ENCODE assay signal across 9 mouse cellular contexts in genomic region chr8:105605491-105606188, GRCm38 (mm10). TPM values are rescaled to one million over a fixed set of nuclear protein-coding genes. Genes with fewer than 3 reads are reported as not detected.
DNase-seq lines count a peak whose midpoint lies in the region; ATAC-seq lines count a peak whose summit lies in the region.
"Had no signal": no experiment of that assay in that cellular context is flagged by ENCODE, and none has a peak within 500 bp of the region (broad histone marks: within the 10 kb centered on the region; RNA-seq: fewer than 3 reads in every experiment).

No protein-coding gene starts in this region.

- no peaks in the 10 kb centered on the region for H3K36me3 ChIP-seq in forebrain, embryonic 10.5 days (replicated peaks)
- no peaks in the 10 kb centered on the region for H3K36me3 ChIP-seq in hindbrain, embryonic 16.5 days (ENCODE audit: control insufficient read depth, insufficient read depth, low read length)
- no peaks in the 10 kb centered on the region for H3K36me3 ChIP-seq in liver, embryonic 11.5 days (ENCODE audit: control insufficient read depth, insufficient read depth, low read length)

- H3K4me2 ChIP-seq in hindbrain, embryonic 16.5 days (ENCODE audit: low read length) = peak overlapping the region; percentile 69
- H3K4me2 ChIP-seq in liver, embryonic 11.5 days = peak overlapping the region; percentile 97

- peak overlapping the region; percentile 88 for H3K4me3 ChIP-seq in forebrain, embryonic 10.5 days
- H3K4me3 ChIP-seq in hindbrain, embryonic 16.5 days (ENCODE audit: low read length) = peak overlapping the region; percentile 85
- H3K4me3 ChIP-seq in liver, embryonic 11.5 days (ENCODE audit: low read depth, low read length) = peak overlapping the region; percentile 63

- peak overlapping the region; percentile 88 for H3K27ac ChIP-seq in forebrain, embryonic 10.5 days
- H3K27ac ChIP-seq in hindbrain, embryonic 16.5 days (ENCODE audit: low read depth, low read length) = peak overlapping the region; percentile 93
- H3K27ac ChIP-seq in liver, embryonic 11.5 days (ENCODE audit: low read depth, low read length) = peak overlapping the region; percentile 69

- peaks cover 38% of the 10 kb centered on the region for H3K4me1 ChIP-seq in forebrain, embryonic 10.5 days
- peaks cover 14% of the 10 kb centered on the region for H3K4me1 ChIP-seq in hindbrain, embryonic 16.5 days (ENCODE audit: control insufficient read depth, insufficient read depth, low read depth, low read length)
- peaks cover 38% of the 10 kb centered on the region for H3K4me1 ChIP-seq in liver, embryonic 11.5 days (replicated peaks; ENCODE audit: control insufficient read depth, insufficient read depth, low read length)

- WGBS in forebrain, embryonic 10.5 days = 2% methylated on average over 36 of the region's 39 CpGs
- 1% methylated on average over 26 of the region's 39 CpGs for WGBS in hindbrain, embryonic 16.5 days
- under 1% methylated on average over 39 of the region's 39 CpGs for WGBS in liver, embryonic 11.5 days

- ATAC-seq in hindbrain, embryonic 16.5 days = peak; percentile 19
- peak; percentile 32 for ATAC-seq in liver, embryonic 11.5 days (replicated peaks; ENCODE audit: low FRiP score)

- peak; percentile 49 to 59 for DNase-seq in layer of hippocampus, postnatal 10 days (ENCODE audit: low spot score in 2 of 2)
- no peak for DNase-seq in layer of hippocampus, adult 9-11 months
- DNase-seq in brain, adult 2 months (ENCODE audit: low read depth, low spot score) = peak; percentile 60
- no peak for DNase-seq in forebrain, embryonic 10.5 days (ENCODE audit: extremely low spot score, low spot score)
- peak; percentile 62 for DNase-seq in liver, embryonic 11.5 days (ENCODE audit: low spot score)
- DNase-seq in neural tube, embryonic 10.5 days (ENCODE audit: extremely low spot score, low spot score) = peak; percentile 69
- DNase-seq in thymus, postnatal 25 days = peak; percentile 73

- peak overlapping the region; percentile 96 for H3K9ac ChIP-seq in hindbrain, embryonic 16.5 days (ENCODE audit: low read depth, low read length)
- peak overlapping the region; percentile 74 for H3K9ac ChIP-seq in liver, embryonic 11.5 days (ENCODE audit: low read depth, low read length)

- no peaks in the 10 kb centered on the region for H3K9me3 ChIP-seq in forebrain, embryonic 10.5 days
- no peaks in the 10 kb centered on the region for H3K9me3 ChIP-seq in hindbrain, embryonic 16.5 days (ENCODE audit: control insufficient read depth, low read length)
- no peaks in the 10 kb centered on the region for H3K9me3 ChIP-seq in liver, embryonic 11.5 days (ENCODE audit: control insufficient read depth, low read length)

- H3K27me3 ChIP-seq in forebrain, embryonic 10.5 days (ENCODE audit: poor library complexity, severe bottlenecking) = peaks cover 15% of the 10 kb centered on the region
- H3K27me3 ChIP-seq in hindbrain, embryonic 16.5 days (replicated peaks; ENCODE audit: control insufficient read depth, insufficient read depth, low read length) = no peaks in the 10 kb centered on the region
- H3K27me3 ChIP-seq in liver, embryonic 11.5 days (replicated peaks; ENCODE audit: control insufficient read depth, insufficient read depth, low read length) = no peaks in the 10 kb centered on the region

RNA-seq across cellular contexts. Expression of gene Ripor1, which starts 0.6 kb away (rescaled TPM):
- 10 to 100 TPM; 73.6 to 81.2 TPM for total RNA-seq in layer of hippocampus, postnatal 10 days (2021)
- polyA plus RNA-seq in forebrain, embryonic 10.5 days (2016; fragmentation: Nextera tagmentation; extraction: Ambion mirVana) = 13.9 and 14.4 TPM in 2 replicates
- polyA plus RNA-seq in hindbrain, embryonic 16.5 days (2015; fragmentation: Nextera tagmentation; extraction: Ambion mirVana) = 37.2 and 41.7 TPM in 2 replicates
- polyA plus RNA-seq in liver, embryonic 11.5 days (2014; fragmentation: Nextera tagmentation; extraction: Ambion mirVana) = 31.4 and 33.0 TPM in 2 replicates

RNA-seq across cellular contexts. Expression of gene Ctcf, which starts 30.7 kb away (rescaled TPM):
- 10 to 100 TPM; 63.6 to 67.7 TPM for total RNA-seq in layer of hippocampus, postnatal 10 days (2021)
- 146 and 150 TPM in 2 replicates for polyA plus RNA-seq in forebrain, embryonic 10.5 days (2016; fragmentation: Nextera tagmentation; extraction: Ambion mirVana)
- 92.7 and 93.4 TPM in 2 replicates for polyA plus RNA-seq in hindbrain, embryonic 16.5 days (2015; fragmentation: Nextera tagmentation; extraction: Ambion mirVana)
- polyA plus RNA-seq in liver, embryonic 11.5 days (2014; fragmentation: Nextera tagmentation; extraction: Ambion mirVana) = 79.0 and 83.2 TPM in 2 replicates

RNA-seq across cellular contexts. Expression of gene Agrp, which starts 31.6 kb away (rescaled TPM):
- not detected for total RNA-seq in layer of hippocampus, postnatal 10 days (2021)
- 0.38 and 0.84 TPM in 2 replicates for polyA plus RNA-seq in forebrain, embryonic 10.5 days (2016; fragmentation: Nextera tagmentation; extraction: Ambion mirVana)
- 0.75 and 1.4 TPM in 2 replicates for polyA plus RNA-seq in hindbrain, embryonic 16.5 days (2015; fragmentation: Nextera tagmentation; extraction: Ambion mirVana)
- polyA plus RNA-seq in liver, embryonic 11.5 days (2014; fragmentation: Nextera tagmentation; extraction: Ambion mirVana) = 0.53 TPM in 1 of 2 replicates, not detected in the other
- total RNA-seq: left cerebral cortex, postnatal 36 days had no signal

RNA-seq across cellular contexts. Expression of gene Atp6v0d1, which starts 39.8 kb away (rescaled TPM):
- 100 to 1,000 TPM; 298 to 305 TPM for total RNA-seq in layer of hippocampus, postnatal 10 days (2021)
- 65.3 and 73.4 TPM in 2 replicates for polyA plus RNA-seq in forebrain, embryonic 10.5 days (2016; fragmentation: Nextera tagmentation; extraction: Ambion mirVana)
- polyA plus RNA-seq in hindbrain, embryonic 16.5 days (2015; fragmentation: Nextera tagmentation; extraction: Ambion mirVana) = 250 and 273 TPM in 2 replicates
- polyA plus RNA-seq in liver, embryonic 11.5 days (2014; fragmentation: Nextera tagmentation; extraction: Ambion mirVana) = 74.2 and 76.3 TPM in 2 replicates

Comparison
In these comparisons a context has a peak if more than half of its experiments do, and no peak if none do; other contexts are left out.
1. DNase-seq: peak in layer of hippocampus, postnatal 10 days (2 of 2), brain, adult 2 months (single experiment), liver, embryonic 11.5 days (single experiment), neural tube, embryonic 10.5 days (single experiment) and thymus, postnatal 25 days (single experiment); none in layer of hippocampus, adult 9-11 months (single experiment) and forebrain, embryonic 10.5 days (single experiment).
2. Peak in every context shown above with its lines, with median percentiles within 50 percentile points of each other: H3K27ac ChIP-seq and H3K4me3 ChIP-seq.